Mouse (Mus musculus): Measurements from ENCODE around the gene Esrra. TPM values are rescaled to one million over a fixed set of nuclear protein-coding genes. Genes with fewer than 3 reads are reported as not detected.

Gene Esrra
- polyA plus RNA-seq, 1 experiment from 2014 or later = 20.8 TPM

- Histone ChIP-seq H3K36me3 (ENCODE audit: control insufficient read depth, insufficient read depth, low read length) (no peaks in the 10 kb centered on the region), H3K27ac (replicated peaks) (no peak overlapping the region), H3K4me2 (replicated peaks; ENCODE audit: low read depth) (peak overlapping the region; percentile 76), H3K4me1 (replicated peaks; ENCODE audit: control insufficient read depth, insufficient read depth) (no peaks in the 10 kb centered on the region), H3K4me3 (ENCODE audit: low read depth, low read length) (peak overlapping the region; percentile 44), H3K9ac (ENCODE audit: low read length) (peak overlapping the region; percentile 58), H3K9me3 (ENCODE audit: control insufficient read depth, low read length) (no peaks in the 10 kb centered on the region), H3K27me3 (ENCODE audit: control insufficient read depth, insufficient read depth, low read length) (peaks cover 10% of the 10 kb centered on the region)
- ATAC-seq (ENCODE audit: low FRiP score, low TSS enrichment) (peak; percentile 62), DNase-seq (ENCODE audit: low spot score) (peak; percentile 57)
- TF ChIP-seq EP300 (optimal IDR thresholded peaks at IDR 0.05) (no peak), CTCF (IDR thresholded peaks at IDR 0.05; ENCODE audit: low read depth) (no peak)
- WGBS = 7% methylated on average over 55 of the region's 58 CpGs
Measured at GRCm38 (mm10) chr19:6933436-6934194, 12.0 kb upstream of the Esrra start.

GRCm38 (mm10) chr19:6933102-6933435, 11.5 kb upstream of the Esrra start:
- Histone ChIP-seq H3K27me3 (ENCODE audit: control insufficient read depth, insufficient read depth, low read length) (peaks cover 10% of the 10 kb centered on the region), H3K4me1 (replicated peaks; ENCODE audit: control insufficient read depth, insufficient read depth) (no peaks in the 10 kb centered on the region), H3K9ac (ENCODE audit: low read length) (no peak overlapping the region; the same call in 1 of the 2 replicates), H3K4me2 (replicated peaks; ENCODE audit: low read depth) (no peak overlapping the region), H3K36me3 (ENCODE audit: control insufficient read depth, insufficient read depth, low read length) (no peaks in the 10 kb centered on the region), H3K4me3 (ENCODE audit: low read depth, low read length) (no peak overlapping the region), H3K9me3 (ENCODE audit: control insufficient read depth, low read length) (no peaks in the 10 kb centered on the region), H3K27ac (replicated peaks) (no peak overlapping the region)
- 60% methylated on average over 4 of the region's 4 CpGs for WGBS
- DNase-seq (ENCODE audit: low spot score) (no peak), ATAC-seq (ENCODE audit: low FRiP score, low TSS enrichment) (no peak)
- no peak for TF ChIP-seq EP300 (optimal IDR thresholded peaks at IDR 0.05)

GRCm38 (mm10) chr19:6932018-6932417, 10.4 kb upstream of the Esrra start:
- no peak overlapping the region for H3K4me3 ChIP-seq (ENCODE audit: low read depth, low read length)
- WGBS = 47% methylated on average over 1 of the region's 1 CpGs
- TF ChIP-seq EP300 (optimal IDR thresholded peaks at IDR 0.05) = no peak
- no peak for TF ChIP-seq CTCF (IDR thresholded peaks at IDR 0.05; ENCODE audit: low read depth)
- no peaks in the 10 kb centered on the region for H3K4me1 ChIP-seq (replicated peaks; ENCODE audit: control insufficient read depth, insufficient read depth)
- no peak for DNase-seq (ENCODE audit: low spot score)
- no peak overlapping the region for H3K27ac ChIP-seq (replicated peaks)
- no peak overlapping the region for H3K9ac ChIP-seq (ENCODE audit: low read length)
- H3K4me2 ChIP-seq (replicated peaks; ENCODE audit: low read depth) = no peak overlapping the region
- peaks cover 10% of the 10 kb centered on the region for H3K27me3 ChIP-seq (ENCODE audit: control insufficient read depth, insufficient read depth, low read length)
- no peaks in the 10 kb centered on the region for H3K36me3 ChIP-seq (ENCODE audit: control insufficient read depth, insufficient read depth, low read length)
- H3K9me3 ChIP-seq (ENCODE audit: control insufficient read depth, low read length) = no peaks in the 10 kb centered on the region
- ATAC-seq (ENCODE audit: low FRiP score, low TSS enrichment) = no peak

GRCm38 (mm10) chr19:6931002-6931401, 9.4 kb upstream of the Esrra start:
- H3K9ac ChIP-seq (ENCODE audit: low read length) = no peak overlapping the region
- no peak for ATAC-seq (ENCODE audit: low FRiP score, low TSS enrichment)
- TF ChIP-seq EP300 (optimal IDR thresholded peaks at IDR 0.05) (no peak), CTCF (IDR thresholded peaks at IDR 0.05; ENCODE audit: low read depth) (no peak)
- H3K4me1 ChIP-seq (replicated peaks; ENCODE audit: control insufficient read depth, insufficient read depth) = no peaks in the 10 kb centered on the region
- no peaks in the 10 kb centered on the region for H3K36me3 ChIP-seq (ENCODE audit: control insufficient read depth, insufficient read depth, low read length)
- 10% methylated on average over 2 of the region's 2 CpGs for WGBS
- H3K4me2 ChIP-seq (replicated peaks; ENCODE audit: low read depth) = no peak overlapping the region
- no peaks in the 10 kb centered on the region for H3K9me3 ChIP-seq (ENCODE audit: control insufficient read depth, low read length)
- no peak for DNase-seq (ENCODE audit: low spot score)
- no peak overlapping the region for H3K27ac ChIP-seq (replicated peaks)
- peaks cover 10% of the 10 kb centered on the region for H3K27me3 ChIP-seq (ENCODE audit: control insufficient read depth, insufficient read depth, low read length)
- H3K4me3 ChIP-seq (ENCODE audit: low read depth, low read length) = no peak overlapping the region

- no peaks in the 10 kb centered on the region for H3K9me3 ChIP-seq (ENCODE audit: control insufficient read depth, low read length)
- H3K4me3 ChIP-seq (ENCODE audit: low read depth, low read length) = peak overlapping the region; percentile 17; the same call in 1 of the 2 replicates
- ATAC-seq (ENCODE audit: low FRiP score, low TSS enrichment) = no peak
- peaks cover 4% of the 10 kb centered on the region; the same call in 1 of the 2 replicates for H3K27me3 ChIP-seq (ENCODE audit: control insufficient read depth, insufficient read depth, low read length)
- H3K27ac ChIP-seq (replicated peaks) = peak overlapping the region; percentile 37
- H3K9ac ChIP-seq (ENCODE audit: low read length) = no peak overlapping the region
- peaks cover 9% of the 10 kb centered on the region for H3K4me1 ChIP-seq (replicated peaks; ENCODE audit: control insufficient read depth, insufficient read depth)
- DNase-seq (ENCODE audit: low spot score) = no peak
- peak overlapping the region; percentile 41 for H3K4me2 ChIP-seq (replicated peaks; ENCODE audit: low read depth)
- TF ChIP-seq CTCF (IDR thresholded peaks at IDR 0.05; ENCODE audit: low read depth) (no peak), EP300 (optimal IDR thresholded peaks at IDR 0.05) (no peak)
- H3K36me3 ChIP-seq (ENCODE audit: control insufficient read depth, insufficient read depth, low read length) = no peaks in the 10 kb centered on the region
- 17% methylated on average over 9 of the region's 9 CpGs for WGBS
Measured at GRCm38 (mm10) chr19:6928080-6928479, 6.5 kb upstream of the Esrra start.

- Histone ChIP-seq H3K27me3 (ENCODE audit: control insufficient read depth, insufficient read depth, low read length) (no peaks in the 10 kb centered on the region), H3K4me1 (replicated peaks; ENCODE audit: control insufficient read depth, insufficient read depth) (peaks cover 13% of the 10 kb centered on the region), H3K36me3 (ENCODE audit: control insufficient read depth, insufficient read depth, low read length) (no peaks in the 10 kb centered on the region), H3K27ac (replicated peaks) (peak overlapping the region; percentile 88), H3K4me2 (replicated peaks; ENCODE audit: low read depth) (peak overlapping the region; percentile 41), H3K9me3 (ENCODE audit: control insufficient read depth, low read length) (no peaks in the 10 kb centered on the region), H3K9ac (ENCODE audit: low read length) (peak overlapping the region; percentile 38), H3K4me3 (ENCODE audit: low read depth, low read length) (peak overlapping the region; percentile 17)
- DNase-seq (ENCODE audit: low spot score) = peak; percentile 57
- no peak for ATAC-seq (ENCODE audit: low FRiP score, low TSS enrichment)
- TF ChIP-seq CTCF (IDR thresholded peaks at IDR 0.05; ENCODE audit: low read depth) = no peak
- TF ChIP-seq EP300 (optimal IDR thresholded peaks at IDR 0.05) = no peak
- WGBS = 17% methylated on average over 26 of the region's 26 CpGs
Measured at GRCm38 (mm10) chr19:6926559-6927255, 5.1 kb upstream of the Esrra start.

All from stomach, postnatal 0 days (tissue).